Comparison of ENCODE assay signal across 23 mouse cellular contexts in genomic region chr8:70257456-70257855, GRCm38 (mm10). TPM values are rescaled to one million over a fixed set of nuclear protein-coding genes. Genes with fewer than 3 reads are reported as not detected.
DNase-seq lines count a peak whose midpoint lies in the region; ATAC-seq and TF ChIP-seq lines count a peak whose summit lies in the region.
"Had no signal": no experiment of that assay in that cellular context is flagged by ENCODE, and none has a peak within 500 bp of the region (broad histone marks: within the 10 kb centered on the region; RNA-seq: fewer than 3 reads in every experiment).

No protein-coding gene starts in this region.

- 59% methylated on average over 3 of the region's 3 CpGs for WGBS in kidney, postnatal 0 days
- WGBS in hindbrain, embryonic 11.5 days: 73% methylated on average over 3 of the region's 3 CpGs

- no peaks in the 10 kb centered on the region for H3K4me1 ChIP-seq in kidney, postnatal 0 days (replicated peaks; ENCODE audit: insufficient read depth, low read length)
- H3K4me1 ChIP-seq in hindbrain, embryonic 11.5 days (replicated peaks; ENCODE audit: control insufficient read depth, insufficient read depth, low read length): no peaks in the 10 kb centered on the region
- H3K4me1 ChIP-seq: embryonic facial prominence, embryonic 12.5 days; intestine, embryonic 15.5 days; limb, embryonic 15.5 days; neural tube, embryonic 15.5 days had no signal

- DNase-seq in kidney, postnatal 0 days (ENCODE audit: low spot score): no peak
- DNase-seq in kidney, postnatal 10 days: no peak
- peak; percentile 47 for DNase-seq in cerebellum, adult 11 months
- DNase-seq in cerebellum, adult 9-10 months: peak; percentile 65
- no peak for DNase-seq in hindbrain, embryonic 11.5 days (ENCODE audit: low spot score)
- DNase-seq in frontal cortex, postnatal 14 days (ENCODE audit: low spot score in 2 of 2): no peak
- DNase-seq in lung, postnatal 25 days (ENCODE audit: low spot score): no peak
- DNase-seq: adrenal gland, adult 8-10 months; forebrain, postnatal 0 days; kidney, adult 9 months; left cerebral cortex, postnatal 4 days; lung, postnatal 10 days; right cerebral cortex, adult 18-20 months; right cerebral cortex, postnatal 4 days; thymus, postnatal 14 days had no signal

- 0 out of 2 replicates have a peak overlapping the region, but pooled peaks have one; percentile 13 for H3K9ac ChIP-seq in kidney, postnatal 0 days (ENCODE audit: low read depth, low read length)
- H3K9ac ChIP-seq in hindbrain, embryonic 11.5 days (ENCODE audit: low read depth, low read length): no peak overlapping the region
- H3K9ac ChIP-seq: embryonic facial prominence, embryonic 12.5 days; forebrain, postnatal 0 days; intestine, embryonic 15.5 days; limb, embryonic 15.5 days; neural tube, embryonic 15.5 days had no signal

- no peak for TF ChIP-seq CTCF in kidney, postnatal 0 days (IDR thresholded peaks at IDR 0.05; ENCODE audit: low read depth)

- H3K27ac ChIP-seq in kidney, postnatal 0 days: no peak overlapping the region
- no peak overlapping the region for H3K27ac ChIP-seq in hindbrain, embryonic 11.5 days (ENCODE audit: low read depth, low read length)
- H3K27ac ChIP-seq: embryonic facial prominence, embryonic 12.5 days; heart, embryonic 10.5 days; intestine, embryonic 15.5 days; limb, embryonic 15.5 days; neural tube, embryonic 15.5 days had no signal

- H3K9me3 ChIP-seq in kidney, postnatal 0 days (replicated peaks; ENCODE audit: low read length): no peaks in the 10 kb centered on the region
- no peaks in the 10 kb centered on the region for H3K9me3 ChIP-seq in hindbrain, embryonic 11.5 days (ENCODE audit: control insufficient read depth, low read length)
- H3K9me3 ChIP-seq: embryonic facial prominence, embryonic 12.5 days; heart, embryonic 10.5 days; intestine, embryonic 15.5 days; limb, embryonic 15.5 days; neural tube, embryonic 15.5 days had no signal

- peaks cover 85% of the 10 kb centered on the region for H3K36me3 ChIP-seq in kidney, postnatal 0 days (ENCODE audit: insufficient read depth, low read length)
- H3K36me3 ChIP-seq in hindbrain, embryonic 11.5 days (ENCODE audit: control insufficient read depth, insufficient read depth, low read length): peaks cover 39% of the 10 kb centered on the region

- H3K27me3 ChIP-seq in kidney, postnatal 0 days (ENCODE audit: insufficient read depth, low read length): no peaks in the 10 kb centered on the region
- no peaks in the 10 kb centered on the region for H3K27me3 ChIP-seq in hindbrain, embryonic 11.5 days (ENCODE audit: control insufficient read depth, insufficient read depth, low read length)
- H3K27me3 ChIP-seq: embryonic facial prominence, embryonic 12.5 days; intestine, embryonic 15.5 days; limb, embryonic 15.5 days; neural tube, embryonic 15.5 days had no signal

- no peak overlapping the region for H3K4me2 ChIP-seq in kidney, postnatal 0 days (ENCODE audit: low read length)
- no peak overlapping the region for H3K4me2 ChIP-seq in hindbrain, embryonic 11.5 days (replicated peaks; ENCODE audit: low read depth, low read length)
- H3K4me2 ChIP-seq: embryonic facial prominence, embryonic 12.5 days; intestine, embryonic 15.5 days; limb, embryonic 15.5 days; midbrain, embryonic 11.5 days; neural tube, embryonic 15.5 days had no signal

- ATAC-seq in kidney, postnatal 0 days (replicated peaks; ENCODE audit: low FRiP score, low read depth): no peak
- ATAC-seq in hindbrain, embryonic 11.5 days (ENCODE audit: low FRiP score): no peak
- ATAC-seq: activated CD4-positive, CD25-positive, alpha-beta regulatory T cell, adult 4 months; forebrain, postnatal 0 days; hindbrain, embryonic 16.5 days; intestine, embryonic 15.5 days had no signal

- no peak overlapping the region for H3K4me3 ChIP-seq in kidney, postnatal 0 days (replicated peaks; ENCODE audit: low read depth, low read length)
- no peak overlapping the region for H3K4me3 ChIP-seq in hindbrain, embryonic 11.5 days (ENCODE audit: low read depth, low read length)
- H3K4me3 ChIP-seq: embryonic facial prominence, embryonic 12.5 days; heart, embryonic 10.5 days; intestine, embryonic 15.5 days; limb, embryonic 15.5 days; neural tube, embryonic 15.5 days had no signal

RNA-seq across cellular contexts. Expression of gene Armc6, which starts 23.2 kb away (rescaled TPM):
- 14.1 and 16.7 TPM in 2 replicates for polyA plus RNA-seq in kidney, postnatal 0 days (2015; fragmentation: Nextera tagmentation; extraction: Ambion mirVana)
- 34.0 and 37.5 TPM in 2 replicates for polyA plus RNA-seq in hindbrain, embryonic 11.5 days (2014; fragmentation: Nextera tagmentation; extraction: Ambion mirVana)

RNA-seq across cellular contexts. Expression of gene Sugp2, which starts 23.4 kb away (rescaled TPM):
- polyA plus RNA-seq in kidney, postnatal 0 days (2015; fragmentation: Nextera tagmentation; extraction: Ambion mirVana): 14.0 and 17.1 TPM in 2 replicates
- polyA plus RNA-seq in hindbrain, embryonic 11.5 days (2014; fragmentation: Nextera tagmentation; extraction: Ambion mirVana): 46.5 and 46.8 TPM in 2 replicates

RNA-seq across cellular contexts. Expression of gene Homer3, which starts 25.2 kb away (rescaled TPM):
- polyA plus RNA-seq in kidney, postnatal 0 days (2015; fragmentation: Nextera tagmentation; extraction: Ambion mirVana): 48.9 and 50.0 TPM in 2 replicates
- 50.4 and 51.6 TPM in 2 replicates for polyA plus RNA-seq in hindbrain, embryonic 11.5 days (2014; fragmentation: Nextera tagmentation; extraction: Ambion mirVana)

RNA-seq across cellular contexts. Expression of gene Ddx49, which starts 44.8 kb away (rescaled TPM):
- polyA plus RNA-seq in kidney, postnatal 0 days (2015; fragmentation: Nextera tagmentation; extraction: Ambion mirVana): 41.0 and 43.0 TPM in 2 replicates
- polyA plus RNA-seq in hindbrain, embryonic 11.5 days (2014; fragmentation: Nextera tagmentation; extraction: Ambion mirVana): 43.3 and 50.1 TPM in 2 replicates

RNA-seq across cellular contexts. Expression of gene Cope, which starts 44.9 kb away (rescaled TPM):
- polyA plus RNA-seq in kidney, postnatal 0 days (2015; fragmentation: Nextera tagmentation; extraction: Ambion mirVana): 309 and 334 TPM in 2 replicates
- polyA plus RNA-seq in hindbrain, embryonic 11.5 days (2014; fragmentation: Nextera tagmentation; extraction: Ambion mirVana): 268 and 278 TPM in 2 replicates

Comparison
In these comparisons a context has a peak if more than half of its experiments do, and no peak if none do; other contexts are left out.
1. DNase-seq: peak in cerebellum, adult 11 months (single experiment) and cerebellum, adult 9-10 months (single experiment); none in kidney, postnatal 0 days (single experiment), kidney, postnatal 10 days (single experiment), hindbrain, embryonic 11.5 days (single experiment), frontal cortex, postnatal 14 days (0 of 2) and lung, postnatal 25 days (single experiment).